Mouse (Mus musculus) megakaryocyte, embryonic 14.5 days (primary cell): ENCODE measurements around the gene Rhoj. TPM values are rescaled to one million over a fixed set of nuclear protein-coding genes. Genes with fewer than 3 reads are reported as not detected.

Experiments used
- H3K27me3 ChIP-seq: replicated peaks from 2 replicates; pipeline ENCODE3; 2012; ENCODE audit warnings: inconsistent platforms
- H3K36me3 ChIP-seq: replicated peaks from 2 replicates; pipeline ENCODE3; 2012; ENCODE audit warnings: low read length, inconsistent platforms, mixed read lengths
- H3K4me1 ChIP-seq: 2 replicates; pipeline ENCODE4 v1.6.1; 2012; ENCODE audit warnings: inconsistent platforms
- H3K4me3 ChIP-seq: replicated peaks from 2 replicates; pipeline ENCODE3; 2012; ENCODE audit warnings: moderate library complexity, mild to moderate bottlenecking, inconsistent platforms
- H3K9me3 ChIP-seq: 2 replicates; pipeline ENCODE4 v1.6.1; 2012; ENCODE audit warnings: inconsistent platforms
- FLI1 ChIP-seq: IDR thresholded peaks from 2 replicates; pipeline ENCODE4 v1.6.1; 2012; ENCODE audit warnings: low read length, inconsistent platforms, mixed read lengths
- GATA1 ChIP-seq: IDR thresholded peaks from 3 replicates; pipeline ENCODE4 v1.6.1; 2012; ENCODE audit warnings: mixed read lengths, low read length, inconsistent platforms, borderline replicate concordance
- polyA plus RNA-seq: library from polyadenylated mRNA; stranded (reverse); fragments of >175 nt; gene quantifications from 2 replicates; pipeline ENCODE4 v1.2.3, GENCODE M21; 2012; ENCODE audit warnings: low replicate concordance; ENCODE audit not compliant: insufficient read depth

Gene Rhoj
- 34.7 and 62.7 TPM in 2 replicates for polyA plus RNA-seq

DNA sequence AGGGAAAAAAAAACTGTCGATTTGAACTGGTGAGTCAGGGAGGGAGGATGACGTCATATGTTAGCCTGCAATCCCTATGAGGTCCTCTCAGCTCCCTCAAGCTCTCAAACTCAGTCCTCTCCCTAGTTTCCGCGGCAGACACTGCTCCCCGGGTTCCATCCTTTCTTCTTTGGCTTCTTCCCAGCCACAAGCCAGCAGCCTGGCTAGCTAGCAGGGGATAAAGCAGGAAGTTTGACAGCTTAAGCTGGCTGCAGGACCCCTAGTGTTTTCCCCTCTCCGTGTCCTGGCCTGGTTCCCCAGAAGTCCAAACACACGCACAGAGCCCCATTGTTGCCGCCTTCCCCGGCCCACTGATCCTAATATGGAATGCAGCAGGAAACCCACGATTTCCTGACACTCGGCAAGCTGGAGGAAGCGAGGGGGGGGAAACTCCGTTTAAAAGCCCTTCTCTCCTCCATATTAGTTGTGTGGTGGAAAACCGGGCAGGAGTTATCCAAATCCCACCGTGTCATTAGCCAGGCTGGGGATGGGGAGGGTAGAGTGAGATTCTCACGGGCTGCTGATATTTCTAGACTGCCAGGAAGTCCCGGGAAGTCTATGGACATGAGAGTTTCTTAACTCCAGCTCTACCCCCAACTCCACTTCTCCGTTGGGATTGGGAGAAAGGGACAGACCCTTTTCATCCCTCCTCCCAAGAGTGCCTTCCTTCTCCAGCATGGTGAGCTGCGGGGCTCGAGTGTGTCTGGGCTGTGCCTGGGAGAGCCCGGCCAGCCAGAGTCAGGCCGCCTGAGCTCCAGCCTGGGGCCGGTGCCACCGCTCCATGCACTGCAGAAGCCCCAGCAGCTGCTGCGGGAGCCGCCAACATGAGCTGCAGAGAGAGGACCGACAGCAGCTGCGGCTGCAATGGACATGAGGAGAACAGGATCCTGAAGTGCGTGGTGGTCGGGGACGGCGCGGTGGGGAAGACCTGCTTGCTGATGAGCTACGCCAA, at the start of gene Rhoj:
TSS of gene Rhoj (plus strand) at position 362 of the 991 bp plus-strand sequence.
- Histone ChIP-seq H3K9me3 (no peaks in the 10 kb centered on the region), H3K36me3 (no peaks in the 10 kb centered on the region), H3K27me3 (peaks cover 3% of the 10 kb centered on the region), H3K4me3 (peak within 1 kb of the TSS; percentile 96), H3K4me1 (peaks cover 44% of the 10 kb centered on the region)
- TF ChIP-seq GATA1, result no peak
- no peak for TF ChIP-seq FLI1

- no peak for TF ChIP-seq GATA1
- no peak for TF ChIP-seq FLI1
- Histone ChIP-seq H3K4me1 (no peaks in the 10 kb centered on the region), H3K36me3 (no peaks in the 10 kb centered on the region), H3K4me3 (no peak overlapping the region), H3K27me3 (no peaks in the 10 kb centered on the region), H3K9me3 (no peaks in the 10 kb centered on the region)
Observed at GRCm38 (mm10) chr12:75271726-75272125, 36.4 kb upstream of the Rhoj start.

- no peaks in the 10 kb centered on the region for H3K9me3 ChIP-seq
- H3K36me3 ChIP-seq, result no peaks in the 10 kb centered on the region
- H3K4me3 ChIP-seq, result no peak overlapping the region
- TF ChIP-seq FLI1 (no peak), GATA1 (no peak)
- H3K27me3 ChIP-seq, result no peaks in the 10 kb centered on the region
- no peaks in the 10 kb centered on the region for H3K4me1 ChIP-seq
Observed at GRCm38 (mm10) chr12:75275730-75276129, 32.4 kb upstream of the Rhoj start.

GRCm38 (mm10) chr12:75277425-75277824, 30.7 kb upstream of the Rhoj start:
- no peak for TF ChIP-seq FLI1
- no peak for TF ChIP-seq GATA1
- no peaks in the 10 kb centered on the region for H3K4me1 ChIP-seq
- H3K27me3 ChIP-seq, result no peaks in the 10 kb centered on the region
- H3K36me3 ChIP-seq, result no peaks in the 10 kb centered on the region
- no peaks in the 10 kb centered on the region for H3K9me3 ChIP-seq
- no peak overlapping the region for H3K4me3 ChIP-seq

- Histone ChIP-seq H3K27me3 (no peaks in the 10 kb centered on the region), H3K9me3 (no peaks in the 10 kb centered on the region)
Observed at GRCm38 (mm10) chr12:75280502-75280901, 27.6 kb upstream of the Rhoj start.

GRCm38 (mm10) chr12:75283226-75283625, 24.9 kb upstream of the Rhoj start:
- no peaks in the 10 kb centered on the region for H3K36me3 ChIP-seq
- H3K4me3 ChIP-seq, result no peak overlapping the region
- peaks cover 9% of the 10 kb centered on the region for H3K4me1 ChIP-seq
- no peaks in the 10 kb centered on the region for H3K27me3 ChIP-seq
- TF ChIP-seq GATA1 (no peak), FLI1 (no peak)
- no peaks in the 10 kb centered on the region for H3K9me3 ChIP-seq

More at GRCm38 (mm10) chr12:75280502-75280901, 27.6 kb upstream of the Rhoj start:
- TF ChIP-seq FLI1 (no peak), GATA1 (no peak)
- H3K36me3 ChIP-seq, result no peaks in the 10 kb centered on the region
- peaks cover 5% of the 10 kb centered on the region for H3K4me1 ChIP-seq
- H3K4me3 ChIP-seq, result no peak overlapping the region

GRCm38 (mm10) chr12:75286166-75286565, 22.0 kb upstream of the Rhoj start:
- H3K4me1 ChIP-seq, result peaks cover 14% of the 10 kb centered on the region
- no peaks in the 10 kb centered on the region for H3K27me3 ChIP-seq
- H3K36me3 ChIP-seq, result no peaks in the 10 kb centered on the region
- no peak overlapping the region for H3K4me3 ChIP-seq
- TF ChIP-seq FLI1 (no peak), GATA1 (no peak)
- no peaks in the 10 kb centered on the region for H3K9me3 ChIP-seq

DNA sequence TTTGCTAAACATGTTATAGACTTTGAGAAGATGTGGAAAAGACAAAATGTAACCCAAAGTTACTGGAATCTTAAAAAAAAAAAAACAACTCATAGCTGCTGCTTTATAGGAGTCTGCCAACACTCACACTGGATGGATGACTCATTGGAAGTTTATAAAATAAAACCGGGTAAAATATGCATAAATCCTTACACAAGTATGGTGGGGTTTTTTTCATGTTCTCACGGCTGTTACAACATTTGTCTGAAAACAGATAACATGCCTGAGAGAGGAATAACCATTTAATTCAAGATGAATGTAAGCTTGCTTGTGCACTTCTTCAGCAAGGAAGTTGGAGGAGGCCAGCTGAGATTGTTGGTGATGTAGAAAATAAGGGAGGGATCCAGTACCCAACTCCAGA, 17.6 kb upstream of the Rhoj start:
- peaks cover 23% of the 10 kb centered on the region for H3K4me1 ChIP-seq
- TF ChIP-seq GATA1, result no peak
- no peak for TF ChIP-seq FLI1
- H3K9me3 ChIP-seq, result no peaks in the 10 kb centered on the region
- H3K4me3 ChIP-seq, result no peak overlapping the region
- no peaks in the 10 kb centered on the region for H3K27me3 ChIP-seq
- no peaks in the 10 kb centered on the region for H3K36me3 ChIP-seq

DNA sequence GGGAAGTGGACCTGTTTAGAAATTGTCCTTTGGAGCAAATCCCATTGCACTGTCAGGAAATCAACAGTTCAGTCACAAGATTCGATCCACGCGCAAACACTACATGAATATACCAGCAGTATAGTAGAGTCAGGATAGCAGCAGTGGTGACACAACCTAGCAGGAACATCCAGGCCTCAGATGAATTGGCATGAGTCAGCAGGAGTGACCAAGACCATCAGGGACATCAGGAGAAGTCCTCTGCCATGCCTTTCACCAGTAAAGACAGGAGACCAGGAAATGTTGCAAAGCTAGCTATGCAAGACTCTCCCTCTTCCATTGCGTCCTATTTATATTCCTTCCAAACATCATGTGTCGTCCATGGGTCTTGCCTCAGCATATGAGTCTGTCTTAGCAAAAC, 16.6 kb upstream of the Rhoj start:
- Histone ChIP-seq H3K27me3 (no peaks in the 10 kb centered on the region), H3K9me3 (no peaks in the 10 kb centered on the region), H3K4me1 (peaks cover 19% of the 10 kb centered on the region), H3K4me3 (peak overlapping the region; percentile 42), H3K36me3 (no peaks in the 10 kb centered on the region)
- TF ChIP-seq GATA1, result no peak

DNA sequence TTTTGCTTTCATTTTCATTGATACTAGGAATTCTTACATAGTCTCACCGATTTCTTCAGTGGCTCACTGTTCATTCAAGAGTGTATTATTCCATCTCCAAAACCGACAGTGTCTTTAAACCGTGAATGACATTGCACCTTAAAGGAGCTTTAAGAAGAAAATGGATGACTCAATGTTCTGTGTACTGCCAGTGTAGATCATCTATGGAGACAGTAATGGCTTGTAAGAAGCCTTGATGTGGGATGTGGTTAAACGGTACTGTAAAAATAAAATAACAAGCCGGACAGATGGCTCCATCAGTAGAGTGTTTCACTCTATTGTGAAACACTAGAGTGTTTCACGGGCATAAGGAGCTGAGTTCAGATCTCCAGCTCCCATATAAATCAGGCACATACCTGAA, 15.2 kb upstream of the Rhoj start:
- Histone ChIP-seq H3K4me1 (peaks cover 19% of the 10 kb centered on the region), H3K4me3 (no peak overlapping the region)
- TF ChIP-seq FLI1 (no peak), GATA1 (no peak)

More for the DNA sequence above, 15.2 kb upstream of the Rhoj start:
- H3K36me3 ChIP-seq, result no peaks in the 10 kb centered on the region
- no peaks in the 10 kb centered on the region for H3K27me3 ChIP-seq
- no peaks in the 10 kb centered on the region for H3K9me3 ChIP-seq
